Mouse (Mus musculus) liver, adult (tissue): ENCODE results near the gene Stk11ip.

Experiments
- GATA4 ChIP-seq: IDR thresholded peaks from 2 replicates; pipeline ENCODE4 v1.6.1; 2014; ENCODE audit warnings: mild to moderate bottlenecking, low read length; ENCODE audit not compliant: insufficient replicate concordance

The Stk11ip gene

GRCm38 (mm10) chr1:75564916-75565315 lies 43.6 kb downstream of the Stk11ip start:
- no peak for TF ChIP-seq GATA4

GRCm38 (mm10) chr1:75565616-75566015 lies 44.3 kb downstream of the Stk11ip start:
- no peak for TF ChIP-seq GATA4

GRCm38 (mm10) chr1:75570403-75570802 lies 49.1 kb downstream of the Stk11ip start:
- TF ChIP-seq GATA4: no peak

GRCm38 (mm10) chr1:75572776-75573175 lies 51.4 kb downstream of the Stk11ip start:
- no peak for TF ChIP-seq GATA4

DNA sequence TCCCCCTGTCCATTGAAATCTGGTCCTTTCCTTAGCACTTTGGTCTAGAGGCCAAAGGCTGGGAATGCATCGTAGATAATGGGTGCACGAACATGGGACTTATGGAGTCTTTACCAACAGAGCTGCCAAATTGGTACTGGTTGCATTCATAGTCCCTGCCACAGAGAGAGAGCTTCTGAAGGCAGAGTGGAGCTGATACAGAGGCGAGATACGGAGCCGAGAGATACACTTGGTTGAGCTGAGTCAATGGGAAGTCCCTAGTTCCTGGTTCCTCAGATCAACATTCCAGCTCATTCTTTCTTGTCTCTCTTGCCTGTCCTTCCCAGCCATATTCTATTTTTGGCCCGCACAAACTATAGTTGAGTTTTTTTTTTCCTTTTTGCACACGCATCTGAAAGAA lies 52.4 kb downstream of the Stk11ip start:
- TF ChIP-seq GATA4: no peak

DNA sequence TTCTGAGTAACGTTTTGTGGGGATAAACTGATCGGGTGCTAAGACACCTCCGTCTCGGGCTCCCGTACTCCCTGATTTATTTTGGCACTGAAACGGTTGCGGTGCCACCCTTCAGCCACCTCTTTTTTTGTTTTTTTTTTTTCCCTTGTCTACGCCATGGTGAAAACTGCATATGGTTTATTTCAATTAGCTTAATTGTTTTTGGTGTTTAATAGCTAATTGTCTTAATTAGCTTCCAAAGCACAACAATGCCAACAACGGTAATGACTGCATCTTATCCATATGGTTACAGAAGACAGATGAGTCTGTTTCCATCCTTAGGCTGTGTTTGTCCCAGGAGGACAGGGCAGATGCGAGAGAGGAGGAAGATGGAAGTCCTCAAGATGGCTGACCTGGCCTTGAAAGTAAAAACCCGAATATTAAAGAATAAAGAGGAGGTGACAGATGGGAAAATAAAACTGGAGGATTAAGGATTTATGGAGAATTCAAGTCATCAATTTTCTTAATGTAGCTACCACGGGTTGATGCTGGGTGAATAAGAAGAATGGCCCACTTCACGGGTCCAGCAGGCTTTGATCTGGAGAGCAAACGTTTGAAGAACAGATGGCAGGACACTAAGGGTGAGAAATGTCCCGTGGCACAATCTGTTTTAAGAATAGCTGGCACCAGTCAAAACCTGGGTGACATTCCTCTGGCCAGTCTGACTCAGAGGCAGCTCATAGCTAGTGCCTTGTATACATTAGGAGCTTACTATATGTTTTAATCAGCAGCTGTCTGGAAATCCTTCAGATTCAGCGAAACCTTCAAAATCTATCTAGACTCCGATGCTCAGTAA lies 53.4 kb downstream of the Stk11ip start:
- no peak for TF ChIP-seq GATA4

GRCm38 (mm10) chr1:75581936-75582624 lies 60.8 kb downstream of the Stk11ip start:
- TF ChIP-seq GATA4: no peak

- TF ChIP-seq GATA4: no peak
Measured at GRCm38 (mm10) chr1:75582625-75582956, 61.3 kb downstream of the Stk11ip start.

- TF ChIP-seq GATA4: no peak
Measured at GRCm38 (mm10) chr1:75583034-75583433, 61.7 kb downstream of the Stk11ip start.

GRCm38 (mm10) chr1:75586791-75587190 lies 65.5 kb downstream of the Stk11ip start:
- no peak for TF ChIP-seq GATA4
